Mouse (Mus musculus) mouse embryonic stem cell (cell line): ENCODE measurements around the gene Cep41.

Source experiments
- in situ Hi-C, 2 experiments: fragments of 300-500 bp; cut with MboI; formaldehyde crosslinking; loops; 1 replicate in 1 of 2; 3 replicates in 1 of 2; pipeline ENCODE4 v1.14.3; 2019 to 2020; ENCODE audit warnings: low sequenced_read_pairs in 2 of 2, low pct_unique_long_range_greater_than_20kb in 1 of 2, mixed read lengths in 1 of 2; ENCODE audit not compliant: unreplicated experiment in 1 of 2

Gene Cep41

DNA sequence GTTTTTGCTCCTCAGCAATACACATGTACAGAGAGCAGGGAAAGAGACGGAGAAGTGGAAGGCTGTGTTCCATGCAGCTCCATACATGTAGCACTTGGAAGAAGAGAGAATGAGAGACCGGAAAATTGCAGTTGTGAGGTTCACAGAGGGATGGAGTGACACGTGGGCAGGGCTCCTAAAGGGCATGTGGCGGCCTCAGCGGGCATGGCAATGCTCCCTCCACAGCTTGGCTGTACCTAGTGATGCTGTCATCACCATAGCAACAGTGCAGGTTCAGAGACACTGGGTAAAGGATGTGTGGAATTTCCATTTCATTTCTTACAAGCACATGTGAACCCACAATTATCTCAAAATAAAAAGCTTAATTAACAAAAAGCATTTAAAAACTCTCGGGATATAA, 15.1 kb downstream of the Cep41 start:
- in situ Hi-C loops = no loop called here

- in situ Hi-C loops = no loop called here
Observed at GRCm38 (mm10) chr6:30677591-30677990, 16.0 kb downstream of the Cep41 start.

- in situ Hi-C loops = no loop called here
Observed at GRCm38 (mm10) chr6:30676506-30676905, 17.0 kb downstream of the Cep41 start.

- in situ Hi-C loops = no loop called here
Observed at GRCm38 (mm10) chr6:30675281-30675771, 18.2 kb downstream of the Cep41 start.

GRCm38 (mm10) chr6:30674714-30675280, 18.8 kb downstream of the Cep41 start:
- in situ Hi-C loops = no loop called here

DNA sequence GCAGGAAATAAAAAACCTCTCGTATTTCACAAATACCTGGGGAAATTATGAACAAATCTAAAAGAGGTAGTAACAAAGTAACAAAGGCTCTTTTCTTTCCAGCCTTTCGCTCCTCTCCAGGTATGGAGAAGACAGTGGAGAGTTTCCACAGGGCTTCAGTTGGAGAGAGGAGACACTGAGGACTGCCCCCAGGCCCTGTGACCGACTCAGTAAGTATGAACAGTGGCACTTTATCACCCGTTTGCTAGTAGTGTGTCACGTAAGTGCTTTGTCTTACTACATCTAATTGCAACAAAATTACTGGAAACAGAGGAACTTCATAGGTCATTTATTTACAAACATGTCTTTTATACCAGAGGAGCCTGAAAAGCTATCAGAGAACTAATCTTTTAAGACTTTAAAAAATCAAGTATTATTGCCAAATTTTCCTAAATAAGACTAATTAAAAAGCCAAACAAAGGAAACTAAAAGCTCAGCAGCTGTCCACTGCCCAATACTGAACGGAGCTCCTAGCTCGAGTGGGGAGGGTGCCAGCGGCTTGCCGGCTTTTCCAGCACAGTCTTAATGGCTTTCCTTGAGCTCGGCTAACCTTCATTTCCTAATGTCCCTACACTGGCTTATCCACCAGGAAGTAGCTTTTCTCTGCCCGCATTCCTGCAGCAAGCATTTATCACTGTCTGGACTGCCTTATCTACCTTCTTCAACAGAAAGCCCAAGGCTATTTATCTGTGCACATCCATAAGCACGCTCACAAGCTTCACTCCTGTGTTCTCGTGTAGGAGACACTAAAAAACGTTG, 19.6 kb downstream of the Cep41 start:
- in situ Hi-C loops = no loop called here

- in situ Hi-C loops = no loop called here
Observed at GRCm38 (mm10) chr6:30671696-30672095, 21.9 kb downstream of the Cep41 start.

DNA sequence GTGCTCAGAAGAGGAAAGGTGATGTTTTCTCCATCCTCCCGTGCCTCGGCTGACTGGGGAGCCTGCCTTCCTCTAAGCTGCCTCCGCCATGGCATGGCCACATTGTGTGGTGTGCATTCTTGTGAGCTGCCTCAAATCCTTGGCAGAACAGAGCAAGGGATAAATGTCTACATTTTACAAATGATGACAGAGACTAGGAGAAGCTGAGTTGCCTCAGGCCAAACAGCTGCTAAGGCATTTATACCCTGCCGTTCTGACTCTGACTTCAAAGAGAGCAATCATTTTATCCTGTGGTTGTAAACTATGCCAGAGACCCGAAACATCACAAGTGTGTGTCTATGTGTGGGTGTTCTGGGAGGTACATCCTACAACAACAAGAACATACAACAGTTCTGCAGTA, 26.0 kb downstream of the Cep41 start:
- in situ Hi-C loops = no loop called here

GRCm38 (mm10) chr6:30666043-30666442, 27.5 kb downstream of the Cep41 start:
- in situ Hi-C loops = no loop called here

- in situ Hi-C loops = no loop called here
Observed at GRCm38 (mm10) chr6:30665296-30665695, 28.3 kb downstream of the Cep41 start.

GRCm38 (mm10) chr6:30664776-30665175, 28.8 kb downstream of the Cep41 start:
- in situ Hi-C loops = no loop called here

DNA sequence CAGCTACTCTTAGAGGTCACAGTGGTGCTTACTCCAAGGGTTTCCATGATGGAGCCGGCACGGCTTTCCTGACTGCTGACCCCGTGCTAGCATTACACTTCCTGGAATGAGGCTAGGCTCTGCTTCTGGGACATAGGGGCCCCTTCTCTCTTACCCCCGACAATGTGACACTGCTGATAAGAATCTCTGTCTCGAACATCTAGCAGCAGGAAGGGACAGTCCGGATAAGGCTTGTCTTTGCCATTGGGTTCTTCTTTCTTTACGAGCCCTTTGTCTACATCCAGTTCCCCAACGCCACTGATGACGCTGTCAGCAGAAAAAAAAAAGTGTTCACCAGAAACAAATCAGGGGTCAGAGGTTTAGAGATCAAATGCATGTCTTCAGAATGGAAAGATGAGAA, 34.9 kb downstream of the Cep41 start:
- in situ Hi-C loops = no loop called here

- in situ Hi-C loops = no loop called here
Observed at GRCm38 (mm10) chr6:30657279-30657678, 36.3 kb downstream of the Cep41 start.

DNA sequence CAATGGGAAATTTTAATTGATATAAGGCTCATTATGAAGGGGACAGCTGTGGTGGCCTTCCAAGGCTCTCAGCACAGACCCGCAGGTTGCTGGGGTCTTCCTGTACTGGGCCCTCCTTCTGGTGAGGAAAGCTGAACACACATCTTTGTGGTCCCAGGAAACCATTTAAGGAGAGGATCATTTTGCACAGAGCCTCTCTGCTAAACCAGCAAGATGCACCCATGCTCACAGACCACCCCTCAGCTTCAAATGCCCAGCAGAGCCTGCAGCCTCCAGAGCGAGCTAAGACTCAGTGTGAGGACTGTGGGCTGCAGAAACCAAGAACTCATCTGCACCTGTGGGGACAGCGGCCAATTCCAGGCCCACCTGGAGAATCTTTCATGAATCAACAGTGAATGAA, 38.6 kb downstream of the Cep41 start:
- in situ Hi-C loops = no loop called here

DNA sequence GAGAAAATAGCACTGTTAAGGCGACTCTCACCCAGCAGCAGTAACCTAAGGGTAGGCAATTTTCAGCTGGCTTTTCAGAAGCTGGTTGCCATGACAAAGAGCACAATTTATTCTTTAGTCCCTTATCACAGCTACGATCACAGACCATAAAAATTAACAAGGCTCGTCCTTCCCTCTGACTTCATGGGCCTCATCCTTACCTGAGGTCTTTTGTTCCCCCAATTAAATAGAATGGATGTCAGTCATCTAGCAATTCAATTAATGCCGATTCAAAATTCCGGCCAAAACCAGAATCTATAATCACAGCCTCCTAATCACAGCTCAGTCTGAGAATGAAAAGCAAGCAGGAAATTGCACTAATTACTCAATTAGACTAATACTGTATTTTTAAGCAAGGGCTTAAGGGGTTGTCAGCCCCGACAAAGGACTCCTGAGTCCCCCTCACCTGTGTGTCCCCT, 39.1 kb downstream of the Cep41 start:
- in situ Hi-C loops = no loop called here

GRCm38 (mm10) chr6:30653518-30653917, 40.0 kb downstream of the Cep41 start:
- in situ Hi-C loops = no loop called here

DNA sequence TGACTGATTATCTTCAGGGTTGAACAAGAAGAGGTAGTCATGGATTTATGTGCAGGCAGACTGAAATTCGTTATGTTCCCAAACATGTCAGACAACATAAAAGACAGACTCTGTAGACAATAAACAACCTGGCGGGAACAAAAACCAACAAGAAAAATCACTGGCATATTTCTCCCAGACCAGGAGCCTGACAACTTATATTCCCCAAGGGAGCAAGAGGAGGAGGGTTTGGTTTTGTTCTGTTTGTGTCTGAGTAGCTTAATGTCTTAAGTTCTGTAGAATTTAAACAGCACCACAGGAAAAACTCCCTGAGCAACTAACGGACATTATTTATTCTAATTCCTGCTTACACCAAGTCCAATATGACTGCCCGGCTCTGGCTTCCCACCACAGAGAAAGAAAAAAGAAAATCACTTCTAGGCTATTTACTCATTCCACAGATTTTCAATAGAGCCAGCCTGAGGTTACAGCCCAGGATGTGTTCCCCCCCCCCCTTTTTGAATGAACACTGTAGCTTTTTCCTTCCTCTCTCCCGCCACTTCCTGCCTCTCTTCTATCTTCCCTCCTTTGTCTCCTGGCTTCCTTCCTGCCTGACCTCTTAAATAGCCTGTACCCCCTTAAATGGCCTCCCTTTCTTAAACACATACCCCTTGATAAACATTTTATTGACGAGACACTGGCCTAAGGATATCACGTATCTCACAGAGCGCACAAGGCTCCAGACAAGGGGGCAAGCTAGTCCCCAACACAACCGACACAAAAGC, 40.9 kb downstream of the Cep41 start:
- in situ Hi-C loops = no loop called here

DNA sequence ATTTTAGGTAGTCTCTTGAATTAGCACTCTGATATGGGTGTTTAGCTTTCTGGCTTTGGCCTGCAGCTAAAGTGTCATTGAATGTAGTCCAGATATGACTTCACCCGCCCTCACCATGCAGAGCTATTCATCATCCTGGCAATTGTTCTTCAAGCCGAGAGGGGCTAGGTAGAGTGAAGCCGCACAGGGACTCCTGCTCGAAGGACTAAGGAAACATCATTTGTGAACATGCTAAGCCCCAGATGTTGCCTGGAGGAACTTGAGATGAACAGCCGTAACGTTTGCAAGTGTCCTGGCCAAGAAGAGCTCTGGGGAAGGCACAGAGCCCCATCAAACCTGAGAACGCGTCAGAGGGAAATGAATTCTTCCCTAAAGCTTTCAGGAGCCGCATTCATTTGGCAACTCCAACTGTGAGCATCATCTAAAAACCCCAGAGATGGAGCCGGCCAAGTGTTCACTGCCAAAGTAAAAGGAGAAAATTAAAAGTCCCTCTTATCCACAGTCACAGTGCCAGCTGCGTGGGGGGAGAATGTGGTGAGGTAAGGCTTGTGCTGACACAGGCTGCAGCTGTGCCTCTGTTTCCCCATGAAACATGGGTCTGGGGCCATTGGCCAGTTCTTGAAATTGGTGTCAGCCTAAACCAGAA, 43.8 kb downstream of the Cep41 start:
- in situ Hi-C loops = no loop called here

DNA sequence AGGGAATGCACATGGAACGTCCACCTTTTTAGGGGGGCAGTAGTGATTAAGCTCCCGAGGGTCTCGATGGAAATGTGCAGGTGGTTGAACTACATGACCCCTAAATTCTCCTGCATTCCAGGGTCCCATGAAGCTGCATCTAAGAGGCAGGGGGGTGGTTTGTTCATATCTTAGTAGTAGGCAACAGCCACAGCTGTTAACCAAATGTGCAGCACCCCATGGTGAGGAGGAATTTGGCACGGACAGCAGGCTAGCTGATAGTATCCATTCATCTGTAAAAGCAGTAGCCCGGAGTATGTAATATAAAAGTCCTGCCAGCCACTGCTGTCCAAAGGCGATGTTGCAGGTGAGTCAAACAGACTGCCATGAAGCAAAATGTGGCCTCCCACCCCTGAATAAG, 48.2 kb downstream of the Cep41 start:
- in situ Hi-C loops = no loop called here
